Mouse (Mus musculus): ENCODE results near the gene Calcoco1.

GRCm38 (mm10) chr15:102733233-102733632 lies 11.3 kb upstream of the Calcoco1 start:
- TF ChIP-seq CTCF (IDR thresholded peaks at IDR 0.05; ENCODE audit: control insufficient read depth, insufficient read depth, low read length) (no peak), POLR2A (IDR thresholded peaks at IDR 0.05; ENCODE audit: borderline replicate concordance, control insufficient read depth, low read depth, low read length) (no peak)

Data from bone marrow, adult 2 months (tissue).